Mouse (Mus musculus): ENCODE results near the gene Dip2b. TPM values are rescaled to one million over a fixed set of nuclear protein-coding genes. Genes with fewer than 3 reads are reported as not detected.

Gene Dip2b
- total and polyA plus RNA-seq, 3 experiments: 13.9 to 68.9 (median 15.4) TPM

DNA sequence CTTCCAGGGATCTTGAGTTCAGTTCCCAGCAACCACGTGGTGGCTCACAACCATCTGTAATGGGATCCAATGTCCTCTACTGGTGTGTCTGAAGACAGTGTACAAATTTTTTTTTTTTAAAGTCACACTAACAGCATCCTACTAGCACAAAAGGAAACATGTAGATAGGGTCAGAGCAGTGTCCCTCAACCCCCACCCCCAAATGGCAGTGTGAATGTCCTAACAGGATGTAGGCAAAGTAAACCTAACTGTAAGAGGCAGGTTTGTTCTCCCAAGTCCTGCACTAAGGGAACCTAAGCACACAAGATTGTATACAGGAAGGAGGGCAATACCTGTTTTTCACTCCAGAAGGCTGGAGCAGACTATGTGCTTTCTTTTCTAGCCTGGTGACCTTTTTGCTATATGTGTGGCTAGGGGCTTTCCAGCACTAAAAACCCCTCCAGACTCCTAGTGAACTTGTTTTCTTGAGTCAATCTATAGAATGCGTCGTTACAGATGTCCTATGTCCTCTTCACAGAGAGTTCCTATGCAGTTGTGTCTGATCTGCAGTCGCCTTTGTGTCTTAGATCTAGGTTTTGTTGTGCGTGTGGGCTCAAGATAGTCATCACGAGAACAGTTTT, 20.1 kb upstream of the Dip2b start:
- Histone ChIP-seq H3K4me3 (ENCODE audit: control insufficient read depth in 1 of 2, insufficient read depth in 1 of 2, low read depth in 2 of 2, low read length in 2 of 2) (no peak overlapping the region), H3K36me3 (ENCODE audit: control insufficient read depth in 1 of 2, insufficient read depth in 2 of 2, low read length in 2 of 2) (peaks cover 0 to 13% of the 10 kb centered on the region in 2 experiments; a peak in 2 of 4 replicates), H3K27ac (ENCODE audit: control insufficient read depth, low read depth, low read length) (no peak overlapping the region), H3K9ac (ENCODE audit: control insufficient read depth, low read depth, low read length, poor library complexity, severe bottlenecking) (no peak overlapping the region), H3K27me3 (ENCODE audit: control insufficient read depth in 1 of 2, insufficient read depth in 2 of 2, low read length in 2 of 2) (no peaks in the 10 kb centered on the region), H3K4me1 (ENCODE audit: control insufficient read depth in 1 of 2, insufficient read depth in 2 of 2, low read length in 2 of 2) (0 out of 4 replicates have a peak, but pooled peaks cover 0 to 3% of the 10 kb centered on the region in 2 experiments), H3K79me2 (ENCODE audit: control insufficient read depth, insufficient read depth, low read length, poor library complexity) (no peaks in the 10 kb centered on the region), H3K9me3 (replicated peaks; ENCODE audit: insufficient read depth, low read length) (no peaks in the 10 kb centered on the region)
- TF ChIP-seq CTCF (IDR thresholded peaks at IDR 0.05 in 2 of 3, conservative IDR thresholded peaks at IDR 0.05 in 1 of 3; ENCODE audit: control insufficient read depth in 1 of 3, insufficient read depth in 1 of 3, low read depth in 2 of 3, low read length in 3 of 3, poor library complexity in 1 of 3, severe bottlenecking in 1 of 3) (no peak), MAZ (IDR thresholded peaks at IDR 0.05; ENCODE audit: low read depth, low read length) (no peak), NELFE (IDR thresholded peaks at IDR 0.05; ENCODE audit: low read depth, low read length) (no peak), USF1 (IDR thresholded peaks at IDR 0.05; ENCODE audit: low read depth, low read length) (no peak), RAD21 (IDR thresholded peaks at IDR 0.05; ENCODE audit: low read depth, low read length) (no peak), MAX (IDR thresholded peaks at IDR 0.05; ENCODE audit: low read length) (no peak), ZNF384 (IDR thresholded peaks at IDR 0.05; ENCODE audit: low read depth, low read length) (no peak), BHLHE40 (IDR thresholded peaks at IDR 0.05; ENCODE audit: borderline replicate concordance, low read depth, low read length) (no peak), SIN3A (IDR thresholded peaks at IDR 0.05; ENCODE audit: low read length) (no peak), CHD2 (IDR thresholded peaks at IDR 0.05; ENCODE audit: low read length) (no peak), TCF12 (IDR thresholded peaks at IDR 0.05; ENCODE audit: low read depth, low read length) (no peak), CHD1 (IDR thresholded peaks at IDR 0.05; ENCODE audit: low read depth, low read length) (no peak), GABPA (IDR thresholded peaks at IDR 0.05; ENCODE audit: low read depth, low read length) (no peak), POLR2AphosphoS5 (IDR thresholded peaks at IDR 0.05; ENCODE audit: borderline replicate concordance, low read depth, low read length) (no peak), MYB (IDR thresholded peaks at IDR 0.05; ENCODE audit: low read depth, low read length) (no peak)
- DNase-seq (ENCODE audit: low read depth, low spot score): no peak

DNA sequence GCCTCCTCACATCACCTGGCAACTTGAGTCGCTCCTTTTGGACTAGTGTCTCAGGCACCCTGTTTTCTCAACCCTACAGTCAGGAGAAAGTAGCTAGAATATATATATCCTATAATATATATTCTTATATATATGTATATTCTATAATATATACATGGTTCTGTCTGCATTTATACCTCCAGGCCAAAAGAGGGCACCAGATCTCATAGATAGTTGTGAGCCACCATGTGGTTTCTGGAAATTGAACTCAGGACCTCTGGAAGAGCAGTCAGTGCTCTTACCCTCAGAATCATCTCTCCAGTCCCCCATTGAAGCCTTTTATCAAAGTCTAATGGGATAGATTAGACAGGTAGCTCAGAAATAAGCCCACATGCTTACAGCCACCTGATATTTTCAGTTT, 17.3 kb upstream of the Dip2b start:
- no peak overlapping the region for H3K27ac ChIP-seq (ENCODE audit: control insufficient read depth, low read depth, low read length)
- TF ChIP-seq NELFE (IDR thresholded peaks at IDR 0.05; ENCODE audit: low read depth, low read length) (no peak), SMC3 (IDR thresholded peaks at IDR 0.05; ENCODE audit: low read depth, low read length) (no peak), MAFK (IDR thresholded peaks at IDR 0.05; ENCODE audit: borderline replicate concordance, low read depth, low read length) (no peak), USF2 (IDR thresholded peaks at IDR 0.05; ENCODE audit: borderline replicate concordance in 1 of 2, insufficient read depth in 1 of 2, low read depth in 1 of 2, low read length in 2 of 2) (no peak), MYC (IDR thresholded peaks at IDR 0.05; ENCODE audit: low read depth, low read length) (0 out of 2 replicates have a peak, but pooled peaks have one; percentile 63), MAZ (IDR thresholded peaks at IDR 0.05; ENCODE audit: low read depth, low read length) (no peak), ETS1 (IDR thresholded peaks at IDR 0.05; ENCODE audit: low read depth, low read length) (no peak), CHD2 (IDR thresholded peaks at IDR 0.05; ENCODE audit: low read length) (no peak), ZKSCAN1 (IDR thresholded peaks at IDR 0.05; ENCODE audit: low read depth, low read length) (no peak), GATA1 (IDR thresholded peaks at IDR 0.05; ENCODE audit: low read depth, low read length) (no peak), CTCF (IDR thresholded peaks at IDR 0.05 in 2 of 3, conservative IDR thresholded peaks at IDR 0.05 in 1 of 3; ENCODE audit: control insufficient read depth in 1 of 3, insufficient read depth in 1 of 3, low read depth in 2 of 3, low read length in 3 of 3, poor library complexity in 1 of 3, severe bottlenecking in 1 of 3) (peak in 2 of 3 experiments; percentile 21 to 46; a peak in 3 of 6 replicates), CHD1 (IDR thresholded peaks at IDR 0.05; ENCODE audit: low read depth, low read length) (no peak), MEF2A (IDR thresholded peaks at IDR 0.05; ENCODE audit: extremely low read depth, insufficient replicate concordance, low read depth, low read length, poor library complexity, severe bottlenecking) (no peak), RCOR1 (IDR thresholded peaks at IDR 0.05; ENCODE audit: low read depth, low read length) (no peak), POLR2A (IDR thresholded peaks at IDR 0.05; ENCODE audit: control insufficient read depth in 1 of 2, insufficient read depth in 1 of 2, low read depth in 1 of 2, low read length in 2 of 2, poor library complexity in 1 of 2) (no peak)
- DNase-seq (ENCODE audit: low read depth, low spot score): peak; percentile 46

More for the DNA sequence above, 17.3 kb upstream of the Dip2b start:
- Histone ChIP-seq H3K9ac (ENCODE audit: control insufficient read depth, low read depth, low read length, poor library complexity, severe bottlenecking) (no peak overlapping the region), H3K4me3 (ENCODE audit: control insufficient read depth in 1 of 2, insufficient read depth in 1 of 2, low read depth in 2 of 2, low read length in 2 of 2) (no peak overlapping the region), H3K4me1 (ENCODE audit: control insufficient read depth in 1 of 2, insufficient read depth in 2 of 2, low read length in 2 of 2) (0 out of 4 replicates have a peak, but pooled peaks cover 0 to 3% of the 10 kb centered on the region in 2 experiments), H3K36me3 (ENCODE audit: control insufficient read depth in 1 of 2, insufficient read depth in 2 of 2, low read length in 2 of 2) (no peaks in the 10 kb centered on the region), H3K9me3 (replicated peaks; ENCODE audit: insufficient read depth, low read length) (no peaks in the 10 kb centered on the region), H3K79me2 (ENCODE audit: control insufficient read depth, insufficient read depth, low read length, poor library complexity) (no peaks in the 10 kb centered on the region), H3K27me3 (ENCODE audit: control insufficient read depth in 1 of 2, insufficient read depth in 2 of 2, low read length in 2 of 2) (no peaks in the 10 kb centered on the region)
